Mouse (Mus musculus): ENCODE measurements around the gene Blnk. TPM values are rescaled to one million over a fixed set of nuclear protein-coding genes. Genes with fewer than 3 reads are reported as not detected.

The Blnk gene
- polyA plus RNA-seq, 1 experiment = 0.43 TPM

DNA sequence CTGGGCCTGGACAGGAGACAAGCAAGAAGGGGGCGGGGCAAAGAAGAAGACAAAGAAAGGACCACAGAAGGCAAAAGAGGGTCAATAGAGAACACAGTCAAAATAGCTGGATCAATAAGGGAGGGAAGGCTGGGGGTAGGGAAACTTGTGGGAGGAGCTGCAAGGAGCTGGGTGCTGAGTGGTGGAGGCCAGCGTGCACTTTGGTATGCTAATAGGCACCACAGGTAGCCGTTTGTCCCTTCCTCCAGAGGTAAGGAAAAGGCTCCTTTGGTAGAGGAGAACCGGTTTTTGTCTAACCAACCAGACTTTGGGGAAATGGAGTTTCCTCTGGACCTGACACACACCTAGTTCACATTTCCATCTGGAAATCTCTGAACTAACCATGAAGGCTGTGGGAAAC lies 12.3 kb upstream of the Blnk start:
- Histone ChIP-seq H3K27me3 (replicated peaks) (peaks cover 11% of the 10 kb centered on the region), H3K36me3 (replicated peaks; ENCODE audit: low read length) (no peaks in the 10 kb centered on the region), H3K9me3 (peaks cover 8% of the 10 kb centered on the region), H3K4me1 (no peaks in the 10 kb centered on the region), H3K4me3 (replicated peaks) (no peak overlapping the region)
- TF ChIP-seq GATA1 (IDR thresholded peaks at IDR 0.05; ENCODE audit: borderline replicate concordance, low read length) = no peak
- TF ChIP-seq FLI1 (IDR thresholded peaks at IDR 0.05; ENCODE audit: low read length) = no peak

DNA sequence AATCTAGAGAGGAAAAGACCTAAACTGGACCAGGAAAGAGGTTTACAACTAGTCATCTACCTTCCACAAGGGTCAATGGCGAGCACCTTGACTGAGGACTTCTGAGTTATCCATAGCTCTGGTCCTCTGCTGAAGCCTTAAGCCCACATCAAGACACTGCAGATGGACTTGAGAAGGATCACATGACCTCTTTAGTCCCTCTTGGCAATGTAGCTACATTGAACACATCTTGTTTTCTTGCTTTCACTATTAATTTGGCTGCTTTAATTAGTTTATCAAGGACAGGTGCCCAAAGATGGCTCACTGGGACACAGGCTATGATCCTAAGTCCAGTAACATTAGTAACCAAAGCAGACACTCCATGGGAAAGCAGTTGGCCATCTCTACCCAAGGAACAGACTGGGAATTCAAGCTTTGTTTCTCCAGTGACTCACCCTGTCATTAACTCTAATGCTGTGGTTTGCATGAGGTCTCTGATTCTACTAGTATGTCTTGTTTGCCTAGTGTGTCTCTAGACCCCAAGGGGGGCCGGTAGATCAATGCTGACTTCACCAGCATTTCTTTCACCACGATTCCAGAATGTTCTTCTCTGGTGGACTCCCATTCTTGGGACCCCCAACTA lies 9.5 kb upstream of the Blnk start:
- Histone ChIP-seq H3K27me3 (replicated peaks) (peaks cover 5% of the 10 kb centered on the region), H3K4me3 (replicated peaks) (no peak overlapping the region), H3K4me1 (0 out of 2 replicates have a peak, but pooled peaks cover 1% of the 10 kb centered on the region), H3K9me3 (peaks cover 8% of the 10 kb centered on the region), H3K36me3 (replicated peaks; ENCODE audit: low read length) (no peaks in the 10 kb centered on the region)
- TF ChIP-seq FLI1 (IDR thresholded peaks at IDR 0.05; ENCODE audit: low read length) (no peak), GATA1 (IDR thresholded peaks at IDR 0.05; ENCODE audit: borderline replicate concordance, low read length) (no peak)

DNA sequence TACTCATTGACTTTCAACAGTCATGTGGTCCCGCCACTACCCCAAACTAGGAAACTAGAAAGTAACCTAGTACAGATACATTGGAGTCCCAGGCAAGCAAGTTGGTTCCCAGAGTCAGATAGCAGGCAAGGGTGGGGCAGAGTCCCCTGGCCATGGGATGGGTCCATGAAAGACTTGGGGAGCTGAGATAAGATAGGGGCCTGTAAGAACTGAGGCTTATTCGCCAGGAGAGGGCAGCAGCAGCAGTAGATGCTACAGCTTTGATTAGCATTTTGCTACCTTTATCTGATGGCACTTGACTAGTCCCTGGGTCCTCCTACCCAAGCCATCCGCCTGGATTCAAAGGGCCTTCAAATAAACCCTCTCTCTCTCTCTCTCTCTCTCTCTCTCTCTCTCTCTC lies 5.2 kb upstream of the Blnk start:
- Histone ChIP-seq H3K36me3 (replicated peaks; ENCODE audit: low read length) (no peaks in the 10 kb centered on the region), H3K9me3 (peaks cover 8% of the 10 kb centered on the region), H3K4me3 (replicated peaks) (no peak overlapping the region), H3K27me3 (replicated peaks) (peaks cover 21% of the 10 kb centered on the region), H3K4me1 (0 out of 2 replicates have a peak, but pooled peaks cover 5% of the 10 kb centered on the region)
- no peak for TF ChIP-seq GATA1 (IDR thresholded peaks at IDR 0.05; ENCODE audit: borderline replicate concordance, low read length)
- TF ChIP-seq FLI1 (IDR thresholded peaks at IDR 0.05; ENCODE audit: low read length) = no peak

DNA sequence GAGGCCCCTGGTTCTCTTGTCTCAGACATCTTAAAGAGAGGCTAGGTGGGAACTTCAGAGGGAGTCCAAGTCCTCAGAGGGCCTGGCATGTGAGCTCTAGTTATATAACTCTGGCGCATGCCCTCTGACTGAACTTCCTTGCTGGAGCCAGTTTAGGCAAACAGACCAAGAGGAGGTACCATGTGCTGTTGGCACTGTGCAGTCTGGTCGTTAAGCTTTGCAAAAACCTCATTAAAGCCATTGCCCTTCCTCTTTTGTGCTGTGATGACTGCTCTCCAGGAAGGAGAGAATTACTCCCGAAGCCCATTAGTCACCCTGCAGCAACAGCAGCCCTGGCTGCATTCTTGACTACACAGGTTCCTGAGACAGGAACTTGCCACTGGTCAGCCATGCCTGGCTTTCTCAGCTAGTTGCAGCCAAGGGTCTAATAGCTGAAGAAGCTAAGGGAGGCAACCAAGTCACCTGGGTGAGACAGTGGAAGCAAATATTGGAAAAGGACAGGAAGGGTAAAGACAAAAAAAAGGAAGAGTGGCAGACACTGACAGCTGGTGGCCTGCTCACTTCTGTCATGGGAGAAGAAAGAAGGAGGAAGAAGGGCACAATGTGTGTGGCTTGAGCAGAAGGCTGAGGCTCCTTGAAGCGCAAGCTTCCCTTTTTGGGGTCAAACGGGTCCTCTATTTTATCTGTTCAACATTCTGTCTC lies 4.3 kb upstream of the Blnk start:
- peaks cover 7% of the 10 kb centered on the region for H3K9me3 ChIP-seq
- no peak overlapping the region for H3K4me3 ChIP-seq (replicated peaks)
- H3K4me1 ChIP-seq = 0 out of 2 replicates have a peak, but pooled peaks cover 5% of the 10 kb centered on the region
- peaks cover 23% of the 10 kb centered on the region for H3K27me3 ChIP-seq (replicated peaks)
- no peaks in the 10 kb centered on the region for H3K36me3 ChIP-seq (replicated peaks; ENCODE audit: low read length)
- TF ChIP-seq FLI1 (IDR thresholded peaks at IDR 0.05; ENCODE audit: low read length) (no peak), GATA1 (IDR thresholded peaks at IDR 0.05; ENCODE audit: borderline replicate concordance, low read length) (no peak)

DNA sequence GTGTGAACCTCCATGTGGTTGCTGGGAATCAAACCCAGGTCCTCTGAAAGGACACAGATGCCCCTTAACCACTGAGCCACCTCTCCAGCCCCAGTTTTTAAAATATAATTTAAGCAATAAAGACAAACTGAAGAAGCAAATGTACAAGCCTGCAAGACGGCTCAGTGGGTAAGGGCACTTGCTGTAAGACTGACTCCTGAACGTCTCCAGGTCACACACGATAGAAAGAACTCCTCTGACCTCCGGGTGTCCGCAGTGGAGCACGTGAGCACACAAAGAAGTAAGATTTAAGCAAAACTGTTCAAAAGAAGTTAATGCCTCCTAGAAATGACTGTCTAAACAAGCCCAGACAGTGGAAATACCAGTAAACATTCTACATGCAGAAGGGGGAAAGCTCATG lies 2.4 kb upstream of the Blnk start:
- H3K9me3 ChIP-seq = no peaks in the 10 kb centered on the region
- TF ChIP-seq FLI1 (IDR thresholded peaks at IDR 0.05; ENCODE audit: low read length) (no peak), GATA1 (IDR thresholded peaks at IDR 0.05; ENCODE audit: borderline replicate concordance, low read length) (no peak)
- 0 out of 2 replicates have a peak, but pooled peaks cover 5% of the 10 kb centered on the region for H3K4me1 ChIP-seq

DNA sequence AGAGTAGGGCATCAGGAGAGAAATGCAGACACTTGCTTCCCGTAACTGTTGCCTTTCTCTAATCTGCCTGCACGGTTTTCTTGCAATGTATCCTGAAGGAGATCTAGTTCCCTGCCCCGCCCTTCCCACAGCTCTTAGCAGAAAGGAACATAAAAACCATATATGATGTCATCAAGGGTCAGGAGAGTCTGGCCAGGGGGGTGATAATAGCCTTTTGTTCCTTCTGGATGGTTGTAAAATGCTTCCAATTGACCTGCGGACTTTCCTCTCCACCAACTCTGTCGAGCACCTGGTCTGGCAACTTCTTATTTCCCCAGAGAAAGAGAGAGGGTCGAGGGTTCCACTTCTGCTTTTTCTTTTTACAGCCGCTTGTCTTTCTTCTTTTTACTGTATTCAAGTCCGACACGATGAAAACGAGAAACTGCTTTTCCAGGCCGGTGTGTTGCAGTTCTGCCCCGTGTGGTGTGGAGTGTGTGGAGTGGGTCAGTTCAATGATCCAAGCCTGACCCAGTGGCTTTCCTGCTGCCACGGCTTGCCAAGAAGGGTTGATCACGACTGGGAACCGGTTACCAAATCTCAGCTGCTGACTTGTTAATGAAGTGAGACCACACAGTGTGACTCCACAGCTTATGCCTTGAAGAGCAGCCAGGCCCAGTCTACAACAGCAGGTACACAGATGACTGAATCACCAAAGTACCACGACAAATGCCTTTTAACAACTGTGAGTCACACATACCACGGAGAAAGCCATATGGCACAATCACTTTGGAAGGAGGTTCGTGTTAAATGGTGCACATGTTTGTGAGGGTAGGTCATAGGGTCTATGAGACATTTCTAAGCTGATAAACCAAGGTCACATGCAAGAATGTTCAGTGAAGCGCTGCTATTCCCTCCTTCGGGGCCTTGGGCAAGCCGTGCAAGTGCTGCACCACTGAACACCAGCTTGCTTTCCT lies 1.4 kb upstream of the Blnk start:
- Histone ChIP-seq H3K9me3 (no peaks in the 10 kb centered on the region), H3K27me3 (replicated peaks) (peaks cover 35% of the 10 kb centered on the region), H3K4me1 (0 out of 2 replicates have a peak, but pooled peaks cover 5% of the 10 kb centered on the region), H3K36me3 (replicated peaks; ENCODE audit: low read length) (no peaks in the 10 kb centered on the region), H3K4me3 (replicated peaks) (no peak overlapping the region)
- no peak for TF ChIP-seq FLI1 (IDR thresholded peaks at IDR 0.05; ENCODE audit: low read length)
- TF ChIP-seq GATA1 (IDR thresholded peaks at IDR 0.05; ENCODE audit: borderline replicate concordance, low read length) = no peak

More for the DNA sequence above, 2.4 kb upstream of the Blnk start:
- H3K27me3 ChIP-seq (replicated peaks) = peaks cover 27% of the 10 kb centered on the region
- H3K4me3 ChIP-seq (replicated peaks) = no peak overlapping the region
- H3K36me3 ChIP-seq (replicated peaks; ENCODE audit: low read length) = no peaks in the 10 kb centered on the region

DNA sequence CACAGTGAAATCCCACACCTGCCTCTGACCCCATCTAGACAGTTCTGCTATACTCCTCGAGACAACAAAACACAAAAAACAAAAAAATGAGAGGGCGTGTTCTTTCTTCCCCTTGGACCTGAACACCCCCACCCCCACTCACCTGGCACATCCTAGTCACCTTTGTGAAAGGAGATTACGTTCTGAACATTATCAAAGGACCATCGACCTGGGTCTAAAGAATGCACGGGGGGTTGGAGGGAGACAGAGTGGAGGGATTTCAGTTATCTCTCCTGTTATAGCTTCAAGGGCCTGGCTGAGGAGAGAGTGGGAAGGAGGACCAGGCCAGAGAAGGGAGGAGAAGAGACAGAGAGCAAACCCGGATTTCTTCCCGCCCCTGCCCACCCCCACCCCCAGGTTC lies 576 bp upstream of the Blnk start:
- H3K4me1 ChIP-seq = 0 out of 2 replicates have a peak, but pooled peaks cover 5% of the 10 kb centered on the region
- H3K9me3 ChIP-seq = no peaks in the 10 kb centered on the region
- TF ChIP-seq FLI1 (IDR thresholded peaks at IDR 0.05; ENCODE audit: low read length) (no peak), GATA1 (IDR thresholded peaks at IDR 0.05; ENCODE audit: borderline replicate concordance, low read length) (no peak)
- peaks cover 35% of the 10 kb centered on the region for H3K27me3 ChIP-seq (replicated peaks)
- H3K36me3 ChIP-seq (replicated peaks; ENCODE audit: low read length) = no peaks in the 10 kb centered on the region
- no peak overlapping the region for H3K4me3 ChIP-seq (replicated peaks)

DNA sequence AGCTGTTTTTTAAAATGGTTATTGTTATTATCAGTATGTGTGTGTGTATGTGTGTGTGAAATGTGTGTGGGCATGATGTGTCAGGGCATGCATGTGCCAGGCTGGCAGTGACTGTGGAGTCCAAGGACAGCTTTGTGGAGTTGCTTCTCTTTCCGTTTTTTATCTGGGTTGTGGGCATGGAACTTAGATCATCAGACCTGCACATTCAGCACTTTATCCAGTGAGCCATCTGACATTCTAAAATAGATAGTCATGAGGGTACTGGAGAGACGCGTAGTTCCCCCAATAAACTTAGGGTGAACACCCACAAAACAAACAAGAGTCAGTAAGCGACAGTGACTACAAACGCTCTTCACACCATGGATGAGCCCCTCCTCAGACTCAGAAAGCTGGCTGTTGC lies 979 bp downstream of the Blnk start:
- TF ChIP-seq GATA1 (IDR thresholded peaks at IDR 0.05; ENCODE audit: borderline replicate concordance, low read length) (no peak), FLI1 (IDR thresholded peaks at IDR 0.05; ENCODE audit: low read length) (no peak)
- no peaks in the 10 kb centered on the region for H3K36me3 ChIP-seq (replicated peaks; ENCODE audit: low read length)
- no peak overlapping the region for H3K4me3 ChIP-seq (replicated peaks)
- H3K27me3 ChIP-seq (replicated peaks) = peaks cover 38% of the 10 kb centered on the region
- H3K4me1 ChIP-seq = no peaks in the 10 kb centered on the region
- H3K9me3 ChIP-seq = no peaks in the 10 kb centered on the region

DNA sequence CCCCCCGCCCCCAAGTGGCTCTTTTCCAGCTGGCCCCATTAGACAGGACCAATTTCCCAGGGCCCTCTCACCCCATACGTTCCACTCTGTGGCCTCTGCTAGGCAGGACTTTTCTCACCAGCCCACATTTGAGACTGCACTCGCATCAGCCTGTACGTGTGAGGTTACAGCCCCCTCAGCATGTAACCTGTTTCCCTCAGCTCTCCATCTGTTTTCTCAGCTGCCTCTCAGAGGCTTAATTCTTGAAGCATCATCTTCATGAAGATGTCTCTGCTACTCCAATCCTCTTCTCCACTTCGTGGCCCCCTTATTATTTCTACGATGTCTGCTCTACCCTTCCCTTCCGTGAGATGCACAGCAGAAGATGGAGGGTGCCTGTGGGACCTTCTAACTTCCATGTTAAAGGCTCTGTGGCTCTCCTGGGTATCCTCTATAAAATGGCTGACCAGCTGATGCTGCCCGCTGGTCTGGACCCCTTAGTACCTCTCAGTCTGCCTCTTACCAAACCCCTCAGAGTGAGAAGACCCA lies 1.8 kb downstream of the Blnk start:
- Histone ChIP-seq H3K4me1 (no peaks in the 10 kb centered on the region), H3K36me3 (replicated peaks; ENCODE audit: low read length) (no peaks in the 10 kb centered on the region), H3K4me3 (replicated peaks) (no peak overlapping the region), H3K27me3 (replicated peaks) (peaks cover 42% of the 10 kb centered on the region), H3K9me3 (no peaks in the 10 kb centered on the region)
- TF ChIP-seq FLI1 (IDR thresholded peaks at IDR 0.05; ENCODE audit: low read length) = no peak
- TF ChIP-seq GATA1 (IDR thresholded peaks at IDR 0.05; ENCODE audit: borderline replicate concordance, low read length) = no peak

Measured in megakaryocyte, embryonic 14.5 days (primary cell).